Mouse (Mus musculus) kidney, embryonic 14.5 days (tissue): Measurements from ENCODE around the gene Ccdc39. TPM values are rescaled to one million over a fixed set of nuclear protein-coding genes. Genes with fewer than 3 reads are reported as not detected.

Experiments used
- ATAC-seq: fragments of 200-750 bp; cut with Nextera tagmentation; 2 replicates; pipeline ENCODE4 v1.8.0; 2017; ENCODE audit warnings: moderate number of reproducible peaks, mild to moderate bottlenecking, moderate TSS enrichment, moderate library complexity; ENCODE audit not compliant: low FRiP score, low TSS enrichment
- H3K27ac ChIP-seq: fragments of 300-500 bp; sonication (generic); 2 replicates; pipeline ENCODE4 v1.5.1; 2014; ENCODE audit warnings: low read depth, mild to moderate bottlenecking, low read length, moderate library complexity, mixed read lengths
- H3K27me3 ChIP-seq: fragments of 300-500 bp; sonication (generic); 2 replicates; pipeline ENCODE4 v1.6.1; 2014; ENCODE audit warnings: mild to moderate bottlenecking, low read length; ENCODE audit not compliant: control insufficient read depth, insufficient read depth
- H3K36me3 ChIP-seq: fragments of 300-500 bp; sonication (generic); 2 replicates; pipeline ENCODE4 v1.6.1; 2014; ENCODE audit warnings: low read length, mixed read lengths; ENCODE audit not compliant: control insufficient read depth, insufficient read depth
- H3K4me1 ChIP-seq: fragments of 300-500 bp; sonication (generic); 2 replicates; pipeline ENCODE4 v1.6.1; 2014; ENCODE audit warnings: low read length, mixed read lengths; ENCODE audit not compliant: control insufficient read depth, insufficient read depth
- H3K4me2 ChIP-seq: fragments of 300-500 bp; sonication (generic); replicated peaks from 2 replicates; pipeline ENCODE4 v1.6.1; 2014; ENCODE audit warnings: low read depth, mild to moderate bottlenecking, low read length
- H3K4me3 ChIP-seq: fragments of 300-500 bp; sonication (generic); 2 replicates; pipeline ENCODE4 v1.5.1; 2014; ENCODE audit warnings: mild to moderate bottlenecking, low read length
- H3K9ac ChIP-seq: fragments of 300-500 bp; sonication (generic); 2 replicates; pipeline ENCODE4 v1.6.1; 2014; ENCODE audit warnings: low read depth, mild to moderate bottlenecking, low read length, moderate library complexity
- H3K9me3 ChIP-seq: fragments of 300-500 bp; sonication (generic); 2 replicates; pipeline ENCODE4 v1.6.1; 2016; ENCODE audit warnings: low read length; ENCODE audit not compliant: control insufficient read depth
- WGBS: fragments of 180-500 bp; shearing (Covaris S2); extraction: QIAGEN DNeasy Blood & Tissue Kit; methylation state at CpG from one replicate; pipeline ENCODE4 v1.1.7; 2014; 5-methylcytosine and 5-hydroxymethylcytosine counted together
- polyA plus RNA-seq: library from polyadenylated mRNA; unstranded; fragments of >200 nt; fragmentation: Nextera tagmentation; extraction: Ambion mirVana; gene quantifications from 2 replicates; pipeline ENCODE4 v1.2.1, GENCODE M21; 2014

The Ccdc39 gene
- polyA plus RNA-seq, 1 experiment from 2014 or later, result 4.4 TPM

DNA sequence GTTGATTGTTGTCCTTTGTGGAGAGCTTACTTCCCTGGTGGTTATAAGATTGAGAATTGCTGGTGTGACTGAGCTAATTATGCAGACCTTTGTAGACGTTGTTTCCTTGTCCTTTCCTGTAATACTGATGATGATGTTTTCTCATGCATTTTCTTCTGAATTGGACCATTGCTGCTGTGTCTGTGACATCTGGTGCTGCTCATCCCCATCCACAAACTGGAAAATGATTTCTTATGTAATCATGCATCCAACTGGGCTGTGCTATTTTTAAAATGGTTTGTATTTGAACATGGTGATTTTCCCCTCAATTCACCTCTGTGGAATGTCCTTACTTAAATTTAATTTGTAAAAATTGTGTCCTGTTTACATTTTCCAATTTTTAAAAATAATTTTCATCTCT, 37.0 kb downstream of the Ccdc39 start:
- ATAC-seq, result no peak

GRCm38 (mm10) chr3:33800513-33800820, 43.6 kb downstream of the Ccdc39 start:
- Histone ChIP-seq H3K27ac (peak overlapping the region; percentile 99), H3K27me3 (no peaks in the 10 kb centered on the region), H3K36me3 (peaks cover 12% of the 10 kb centered on the region), H3K4me2 (peak overlapping the region; percentile 51), H3K4me3 (peak overlapping the region; percentile 96), H3K4me1 (peaks cover 7% of the 10 kb centered on the region; the same call in 1 of the 2 replicates), H3K9me3 (no peaks in the 10 kb centered on the region), H3K9ac (peak overlapping the region; percentile 98)
- WGBS, result 0% methylated on average over 16 of the region's 16 CpGs
- ATAC-seq, result peak; percentile 40

More for the DNA sequence above, 37.0 kb downstream of the Ccdc39 start:
- no peaks in the 10 kb centered on the region for H3K9me3 ChIP-seq
- H3K27me3 ChIP-seq, result no peaks in the 10 kb centered on the region
- H3K4me2 ChIP-seq, result no peak overlapping the region
- H3K36me3 ChIP-seq, result peaks cover 55% of the 10 kb centered on the region
- WGBS, result 87% methylated on average over 1 of the region's 1 CpGs
- H3K4me1 ChIP-seq, result no peaks in the 10 kb centered on the region
- H3K4me3 ChIP-seq, result no peak overlapping the region
- H3K27ac ChIP-seq, result no peak overlapping the region
- no peak overlapping the region for H3K9ac ChIP-seq

DNA sequence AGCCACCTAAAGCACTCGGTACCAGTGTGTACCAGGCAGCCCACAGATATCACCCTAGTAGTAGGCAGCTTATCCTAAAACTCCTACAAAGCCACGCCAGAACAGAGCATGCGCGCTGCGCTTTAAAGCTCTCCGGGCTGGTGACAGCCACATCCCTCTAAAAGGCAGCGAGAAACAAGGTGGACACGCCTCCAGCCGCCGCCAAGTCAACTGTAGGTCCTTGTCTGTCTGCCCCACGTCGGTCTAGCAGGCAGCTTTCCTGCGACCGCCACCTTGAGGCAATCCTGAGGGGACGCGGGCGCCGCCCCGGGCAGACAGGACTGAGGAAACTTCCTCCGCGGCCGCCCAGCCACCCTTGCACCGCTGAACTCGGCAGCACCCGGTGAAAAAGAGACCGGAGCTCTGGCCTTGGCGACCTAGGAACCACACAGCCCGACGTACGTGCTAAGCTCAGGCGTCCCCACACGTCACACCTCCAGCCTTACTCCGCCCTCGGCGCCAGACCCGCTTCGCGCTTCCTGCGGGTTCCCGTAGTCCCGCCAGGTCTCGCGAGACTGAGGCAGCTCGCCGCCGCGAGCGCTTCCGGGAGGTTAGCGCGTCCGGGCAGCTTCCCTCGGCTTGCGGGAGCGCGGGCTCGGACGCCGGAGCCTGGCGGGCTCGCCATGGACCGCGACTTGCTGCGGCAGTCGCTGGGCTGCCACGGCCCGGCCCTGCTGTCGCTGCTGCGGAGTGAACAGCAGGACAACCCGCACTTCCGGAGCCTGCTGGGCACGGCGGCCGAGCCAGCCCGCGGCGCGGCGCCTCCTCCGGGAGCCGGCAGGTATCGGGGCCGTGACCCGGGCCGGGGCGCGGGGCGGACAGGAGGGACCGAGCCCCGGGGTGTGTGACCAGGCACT, 44.2 kb downstream of the Ccdc39 start, which contains the start of gene Ttc14:
TSS of gene Ttc14 (plus strand) at position 216 of the 896 bp plus-strand sequence.
- Histone ChIP-seq H3K4me2 (peak within 1 kb of the TSS; percentile 65), H3K27ac (peak within 1 kb of the TSS; percentile 99), H3K36me3 (peaks cover 7% of the 10 kb centered on the region), H3K9me3 (no peaks in the 10 kb centered on the region), H3K4me3 (peak within 1 kb of the TSS; percentile 96), H3K9ac (peak within 1 kb of the TSS; percentile 98), H3K27me3 (no peaks in the 10 kb centered on the region), H3K4me1 (peaks cover 7% of the 10 kb centered on the region; the same call in 1 of the 2 replicates)
- WGBS, result under 1% methylated on average over 83 of the region's 90 CpGs
- peak; percentile 99 for ATAC-seq

DNA sequence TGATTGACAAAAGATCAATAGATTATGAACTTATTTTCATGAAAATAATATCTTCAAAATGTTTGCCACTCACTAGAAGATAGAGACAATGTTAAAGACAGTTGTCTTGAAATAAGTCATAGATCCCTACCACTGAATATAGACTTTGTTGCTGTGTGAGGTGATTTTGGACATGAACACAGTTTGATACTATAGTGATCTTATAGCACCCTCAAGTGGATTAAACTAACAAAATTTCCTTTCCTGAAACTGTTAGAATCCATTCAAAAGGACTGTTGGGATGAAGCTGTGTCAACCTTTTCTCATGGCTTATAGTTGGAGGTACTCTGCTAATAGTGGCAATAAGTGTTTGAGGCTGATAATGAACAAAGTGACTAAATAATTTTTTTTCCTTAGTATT, 53.1 kb downstream of the Ccdc39 start:
- Histone ChIP-seq H3K9me3 (no peaks in the 10 kb centered on the region), H3K27ac (no peak overlapping the region), H3K9ac (no peak overlapping the region), H3K4me3 (no peak overlapping the region), H3K4me2 (no peak overlapping the region), H3K36me3 (no peaks in the 10 kb centered on the region), H3K27me3 (no peaks in the 10 kb centered on the region), H3K4me1 (no peaks in the 10 kb centered on the region)
- ATAC-seq, result no peak

Other genes starting within 250 kb of the Ccdc39 start
- 63.0 and 72.4 TPM in 2 replicates for gene Ttc14, start 44.5 kb downstream of the Ccdc39 start, polyA plus RNA-seq
- gene Fxr1, start 175.6 kb upstream of the Ccdc39 start, polyA plus RNA-seq, result 66.4 and 68.7 TPM in 2 replicates
- 169 and 238 TPM in 2 replicates for gene Dnajc19, start 237.0 kb upstream of the Ccdc39 start, polyA plus RNA-seq